Mouse (Mus musculus) urinary bladder, postnatal 0 days (tissue): ENCODE results near the gene Gm21800. TPM values are rescaled to one million over a fixed set of nuclear protein-coding genes. Genes with fewer than 3 reads are reported as not detected.

Source experiments
- polyA plus RNA-seq: library from polyadenylated mRNA; unstranded; fragments of >200 nt; fragmentation: Nextera tagmentation; extraction: Ambion mirVana; gene quantifications from 2 replicates; pipeline ENCODE4 v1.2.1, GENCODE M21; 2015

Gm21800 gene
- polyA plus RNA-seq: not detected in 2 replicates

DNA sequence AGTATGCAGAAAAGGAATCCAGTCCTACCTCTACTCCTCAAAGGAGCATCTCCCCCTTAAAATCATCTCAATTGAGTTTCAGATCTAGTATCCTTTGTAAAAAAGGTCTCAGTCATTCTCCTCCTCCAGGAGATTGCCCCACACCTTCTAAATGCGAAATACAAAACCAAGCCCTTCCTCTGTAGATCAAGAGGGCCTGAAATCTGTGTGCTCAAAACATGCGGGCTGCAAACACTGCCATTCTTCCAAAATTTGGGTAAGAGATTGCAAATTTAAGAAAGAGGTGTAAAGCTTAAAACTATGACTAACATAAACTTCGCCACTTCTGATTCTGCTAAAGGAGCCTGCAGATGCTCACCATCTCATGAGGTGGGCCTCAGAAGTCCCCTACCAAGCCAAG is at the start of gene Gm21800:
TSS of gene Gm21800 (plus strand) at position 301 of the 400 bp plus-strand sequence.

